Mouse (Mus musculus) CH12.LX (cell line): Measurements from ENCODE around the gene Tnfaip2. TPM values are rescaled to one million over a fixed set of nuclear protein-coding genes. Genes with fewer than 3 reads are reported as not detected.

Experiments
- DNase-seq: peaks from one replicate; pipeline ENCODE4 v3.0.0-alpha.2; 2013; ENCODE audit errors: extremely low read depth
- H3K27ac ChIP-seq: 2 replicates; pipeline ENCODE4 v1.5.1; 2012; ENCODE audit warnings: low read depth, mild to moderate bottlenecking, control low read depth, moderate library complexity; ENCODE audit not compliant: insufficient read depth
- H3K27me3 ChIP-seq: replicated peaks from 2 replicates; pipeline ENCODE3; 2012; ENCODE audit warnings: inconsistent platforms
- H3K36me3 ChIP-seq, 2 experiments: replicated peaks in 1 of 2; 2 replicates each; pipeline versions ENCODE3 to v1.6.1; 2012; ENCODE audit warnings: inconsistent platforms in 1 of 2, low read length in 1 of 2, mild to moderate bottlenecking in 1 of 2, mixed read lengths in 1 of 2, moderate library complexity in 1 of 2; ENCODE audit not compliant: control insufficient read depth in 1 of 2, insufficient read depth in 1 of 2
- H3K4me1 ChIP-seq, 2 experiments: 2 replicates each; pipeline ENCODE4 v1.6.1; 2012; ENCODE audit warnings: inconsistent platforms in 1 of 2, moderate library complexity in 1 of 2; ENCODE audit not compliant: insufficient read depth in 2 of 2, control insufficient read depth in 1 of 2
- H3K4me2 ChIP-seq: 2 replicates; pipeline ENCODE4 v1.6.1; 2012; ENCODE audit warnings: low read depth, mild to moderate bottlenecking, control low read depth; ENCODE audit not compliant: poor library complexity, insufficient read depth, severe bottlenecking
- H3K4me3 ChIP-seq, 3 experiments: fragments of 150-350 bp in 1 of 3; sonication (generic) in 1 of 3; replicated peaks in 1 of 3; 2 replicates each; pipeline versions ENCODE3 to v1.5.1; 2011 to 2012; ENCODE audit warnings: low read depth in 2 of 3, low read length in 2 of 3, mild to moderate bottlenecking in 2 of 3, moderate library complexity in 2 of 3, control low read depth in 1 of 3, improper control_type of control experiment in 1 of 3, inconsistent platforms in 1 of 3, mixed read lengths in 1 of 3; ENCODE audit not compliant: poor library complexity in 1 of 3
- H3K79me2 ChIP-seq: replicated peaks from 2 replicates; pipeline ENCODE4 v1.6.1; 2012; ENCODE audit warnings: mild to moderate bottlenecking, moderate library complexity; ENCODE audit not compliant: control insufficient read depth, poor library complexity, insufficient read depth, severe bottlenecking; ENCODE audit errors: extremely low read depth
- H3K9ac ChIP-seq: 2 replicates; pipeline ENCODE4 v1.6.1; 2012; ENCODE audit warnings: low read depth, mild to moderate bottlenecking, control low read depth, moderate library complexity; ENCODE audit not compliant: insufficient read depth
- H3K9me3 ChIP-seq: replicated peaks from 2 replicates; pipeline ENCODE3; 2012; ENCODE audit warnings: low read length, inconsistent platforms, mixed read lengths
- CTCF ChIP-seq, 2 experiments: IDR thresholded peaks in 1 of 2; conservative IDR thresholded peaks in 1 of 2; 2 replicates each; pipeline ENCODE4 v1.5.1; 2011 to 2012; ENCODE audit warnings: low read depth in 2 of 2, low read length in 2 of 2, improper control_type of control experiment in 1 of 2, inconsistent platforms in 1 of 2, mild to moderate bottlenecking in 1 of 2, moderate library complexity in 1 of 2
- ELF1 ChIP-seq: IDR thresholded peaks from 2 replicates; pipeline ENCODE4 v1.6.1; 2014; ENCODE audit warnings: low read depth, mild to moderate bottlenecking, inconsistent platforms, low read length, improper control_type of control experiment
- HCFC1 ChIP-seq: IDR thresholded peaks from 2 replicates; pipeline ENCODE4 v1.6.1; 2012; ENCODE audit warnings: low read depth, mild to moderate bottlenecking, inconsistent platforms, low read length, improper control_type of control experiment
- JUN ChIP-seq: IDR thresholded peaks from 2 replicates; pipeline ENCODE4 v1.6.1; 2011; ENCODE audit warnings: low read depth, mild to moderate bottlenecking, low read length, improper control_type of control experiment, moderate library complexity; ENCODE audit not compliant: insufficient read depth
- KAT2A ChIP-seq: IDR thresholded peaks from 2 replicates; pipeline ENCODE4 v1.6.1; 2012; ENCODE audit warnings: low read length, improper control_type of control experiment, inconsistent platforms; ENCODE audit not compliant: insufficient replicate concordance
- MAFK ChIP-seq: IDR thresholded peaks from 2 replicates; pipeline ENCODE4 v1.6.1; 2011; ENCODE audit warnings: low read length, improper control_type of control experiment; ENCODE audit not compliant: insufficient replicate concordance
- POLR2AphosphoS2 ChIP-seq: IDR thresholded peaks from 2 replicates; pipeline ENCODE4 v1.6.1; 2011; ENCODE audit warnings: low read depth, low read length, improper control_type of control experiment
- RAD21 ChIP-seq: IDR thresholded peaks from 2 replicates; pipeline ENCODE4 v1.6.1; 2011; ENCODE audit warnings: low read depth, mild to moderate bottlenecking, low read length, improper control_type of control experiment, moderate library complexity
- SMC3 ChIP-seq: IDR thresholded peaks from 2 replicates; pipeline ENCODE4 v1.6.1; 2011; ENCODE audit warnings: low read depth, low read length, improper control_type of control experiment
- TCF12 ChIP-seq: IDR thresholded peaks from 2 replicates; pipeline ENCODE4 v1.6.1; 2014; ENCODE audit warnings: low read depth, mild to moderate bottlenecking, inconsistent platforms, low read length, improper control_type of control experiment
- UBTF ChIP-seq: IDR thresholded peaks from 2 replicates; pipeline ENCODE4 v1.6.1; 2012; ENCODE audit warnings: low read depth, mild to moderate bottlenecking, inconsistent platforms, low read length, improper control_type of control experiment, moderate library complexity
- ZC3H11A ChIP-seq: IDR thresholded peaks from 2 replicates; pipeline ENCODE4 v1.6.1; 2012; ENCODE audit warnings: low read depth, mild to moderate bottlenecking, inconsistent platforms, low read length, improper control_type of control experiment
- dilution Hi-C: fragments of 300-500 bp; cut with MboI; formaldehyde crosslinking; loops from 2 replicates; pipeline ENCODE4 v1.14.3; 2020; ENCODE audit warnings: low sequenced_read_pairs; ENCODE audit not compliant: extremely low pct_unique_long_range_greater_than_20kb, extremely low pct_ligation_motif_present
- in situ Hi-C: fragments of 300-500 bp; cut with MboI; formaldehyde crosslinking; loops from 3 replicates; pipeline ENCODE4 v1.14.3; 2019; ENCODE audit warnings: low sequenced_read_pairs, low pct_ligation_motif_present, low pct_unique_long_range_greater_than_20kb, mixed read lengths
- polyA plus RNA-seq: library from polyadenylated mRNA; unstranded; fragments of >175 nt; gene quantifications from 2 replicates; pipeline ENCODE4 v1.2.1, GENCODE M21; 2012; ENCODE audit warnings: low read depth; ENCODE audit not compliant: insufficient read length
- total RNA-seq, 2 experiments: library from RNA; depleted of rRNA; stranded (reverse); fragments of 300-350 nt in 1 of 2; fragments of >200 nt in 1 of 2; gene quantifications; 2 replicates each; pipeline ENCODE4 v1.2.3; 2012 to 2014

Tnfaip2 gene
- total and polyA plus RNA-seq, 3 experiments: 0.93 to 2.5 (median 1.4) TPM

GRCm38 (mm10) chr12:111479917-111480316, 37.6 kb downstream of the Tnfaip2 start:
- peaks cover 0 to 8% of the 10 kb centered on the region in 2 experiments; a peak in 1 of 4 replicates for H3K4me1 ChIP-seq
- peak; percentile 28 for DNase-seq
- H3K27ac ChIP-seq: no peak overlapping the region
- no peaks in the 10 kb centered on the region for H3K36me3 ChIP-seq
- TF ChIP-seq RAD21 (peak; percentile 61), MAFK (no peak), SMC3 (peak; percentile 76), CTCF (conservative IDR thresholded peaks at IDR 0.05 in 1 of 2, IDR thresholded peaks at IDR 0.05 in 1 of 2; ENCODE audit: low read depth in 2 of 2, low read length in 2 of 2) (peak; percentile 51 to 77; a peak in 3 of 4 replicates)
- no peak overlapping the region for H3K4me2 ChIP-seq
- H3K79me2 ChIP-seq: no peaks in the 10 kb centered on the region
- peaks cover 10% of the 10 kb centered on the region for H3K9me3 ChIP-seq
- in situ Hi-C loops (no loop called here), dilution Hi-C loops (no loop called here)
- no peak overlapping the region for H3K4me3 ChIP-seq
- no peak overlapping the region for H3K9ac ChIP-seq
- H3K27me3 ChIP-seq: no peaks in the 10 kb centered on the region

GRCm38 (mm10) chr12:111485046-111485651, 42.9 kb downstream of the Tnfaip2 start:
- no peak for DNase-seq
- dilution Hi-C loops: no loop called here
- no peak overlapping the region for H3K9ac ChIP-seq
- in situ Hi-C loops: no loop called here
- TF ChIP-seq KAT2A (no peak), TCF12 (no peak), ZC3H11A (no peak), HCFC1 (no peak), CTCF (conservative IDR thresholded peaks at IDR 0.05 in 1 of 2, IDR thresholded peaks at IDR 0.05 in 1 of 2; ENCODE audit: low read depth in 2 of 2, low read length in 2 of 2) (no peak), ELF1 (no peak), JUN (no peak), UBTF (no peak), POLR2AphosphoS2 (no peak)
- TF ChIP-seq, all 38 proteins: peak for 0
- Histone ChIP-seq H3K4me2 (no peak overlapping the region), H3K9me3 (peaks cover 10% of the 10 kb centered on the region), H3K27me3 (peaks cover 2% of the 10 kb centered on the region), H3K79me2 (no peaks in the 10 kb centered on the region), H3K36me3 (peaks cover 0 to 1% of the 10 kb centered on the region in 2 experiments), H3K4me1 (peaks cover 0 to 8% of the 10 kb centered on the region in 2 experiments; a peak in 1 of 4 replicates), H3K4me3 (no peak overlapping the region), H3K27ac (no peak overlapping the region)
